Mouse (Mus musculus) urinary bladder, postnatal 36 days (tissue): Measurements from ENCODE around the gene Tmem8b.

Experiments used
- DNase-seq, 2 experiments: peaks; one replicate each; pipeline ENCODE4 v3.0.0; 2022; ENCODE audit warnings: low spot score in 2 of 2, mixed read lengths in 1 of 2

Tmem8b gene

GRCm38 (mm10) chr4:43656339-43657109 lies 12.2 kb upstream of the Tmem8b start, which contains the start of gene Hint2:
Hint2 (minus strand) TSS chr4:43656466.
- DNase-seq: peak; percentile 89 to 92

- no peak for DNase-seq
Measured at GRCm38 (mm10) chr4:43657146-43657545, 11.6 kb upstream of the Tmem8b start.

GRCm38 (mm10) chr4:43666412-43666811 lies 2.4 kb upstream of the Tmem8b start:
- no peak for DNase-seq

- DNase-seq: peak in 1 of 2 experiments; percentile 73
Measured at GRCm38 (mm10) chr4:43669428-43669794, 640 bp downstream of the Tmem8b start.

GRCm38 (mm10) chr4:43672070-43672469 lies 3.3 kb downstream of the Tmem8b start:
- DNase-seq: peak; percentile 77 to 89

GRCm38 (mm10) chr4:43673703-43674102 lies 4.9 kb downstream of the Tmem8b start:
- DNase-seq: no peak

- DNase-seq: no peak
Measured at GRCm38 (mm10) chr4:43674974-43675373, 6.2 kb downstream of the Tmem8b start.

- DNase-seq: no peak
Measured at GRCm38 (mm10) chr4:43675608-43676007, 6.8 kb downstream of the Tmem8b start.

- DNase-seq: no peak
Measured at GRCm38 (mm10) chr4:43678541-43678940, 9.8 kb downstream of the Tmem8b start.

GRCm38 (mm10) chr4:43679416-43680043 lies 10.8 kb downstream of the Tmem8b start:
- DNase-seq: peak in 1 of 2 experiments; percentile 33

- no peak for DNase-seq
Measured at GRCm38 (mm10) chr4:43690021-43690420, 21.2 kb downstream of the Tmem8b start.

GRCm38 (mm10) chr4:43691026-43691425 lies 22.3 kb downstream of the Tmem8b start:
- no peak for DNase-seq

GRCm38 (mm10) chr4:43693806-43694241 lies 25.1 kb downstream of the Tmem8b start:
- peak; percentile 50 to 58 for DNase-seq

GRCm38 (mm10) chr4:43694439-43695248 lies 25.9 kb downstream of the Tmem8b start:
- no peak for DNase-seq

- DNase-seq: peak; percentile 19 to 76
Measured at GRCm38 (mm10) chr4:43695249-43695671, 26.5 kb downstream of the Tmem8b start.

GRCm38 (mm10) chr4:43696561-43696960 lies 27.8 kb downstream of the Tmem8b start:
- no peak for DNase-seq

GRCm38 (mm10) chr4:43700707-43701106 lies 31.9 kb downstream of the Tmem8b start, which contains the start of gene Olfr70:
Olfr70 (minus strand) TSS chr4:43700807.
- DNase-seq: no peak

GRCm38 (mm10) chr4:43703439-43703838 lies 34.7 kb downstream of the Tmem8b start:
- no peak for DNase-seq

- DNase-seq: peak in 1 of 2 experiments; percentile 31
Measured at GRCm38 (mm10) chr4:43703851-43704250, 35.1 kb downstream of the Tmem8b start.

GRCm38 (mm10) chr4:43705991-43706390 lies 37.2 kb downstream of the Tmem8b start:
- DNase-seq: no peak

- DNase-seq: peak in 1 of 2 experiments; percentile 22
Measured at GRCm38 (mm10) chr4:43709869-43710268, 41.1 kb downstream of the Tmem8b start, which contains the start of gene Olfr71. Olfr71 (minus strand) TSS chr4:43710255.

- DNase-seq: peak; percentile 72 to 80
Measured at GRCm38 (mm10) chr4:43711821-43712220, 43.0 kb downstream of the Tmem8b start.
